Mouse (Mus musculus) urinary bladder, adult 2 months (tissue): ENCODE results near the gene Mcts1. TPM values are rescaled to one million over a fixed set of nuclear protein-coding genes. Genes with fewer than 3 reads are reported as not detected.

Source experiments
- DNase-seq: peaks from one replicate; pipeline ENCODE4 v3.0.0; 2022; ENCODE audit warnings: low spot score
- polyA plus RNA-seq: library from polyadenylated mRNA; depleted of rRNA; stranded (reverse); fragments of >200 nt; gene quantifications from 2 replicates; pipeline ENCODE4 v1.2.3, GENCODE M21; 2012; rRNA removed

Mcts1 gene
- polyA plus RNA-seq, 1 experiment: 89.4 TPM

DNA sequence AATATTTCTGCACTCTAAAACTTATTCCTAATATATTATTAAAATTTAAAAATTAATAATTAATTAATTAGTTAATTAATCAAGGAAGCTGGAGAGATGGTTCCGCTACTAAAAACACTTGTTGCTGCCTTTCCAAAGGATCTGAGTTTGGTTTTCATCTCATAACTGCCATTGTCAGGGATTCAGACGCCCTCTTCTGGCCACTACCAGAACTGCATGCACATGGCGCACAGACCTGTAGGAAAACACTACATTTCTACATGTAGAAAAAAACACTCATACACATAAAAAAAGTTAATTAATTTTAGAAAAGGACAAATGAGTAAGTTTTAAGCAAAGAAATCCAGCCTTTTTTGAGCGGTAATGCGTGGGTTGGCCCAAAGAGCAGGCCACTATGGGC, 54.3 kb downstream of the Mcts1 start:
- no peak for DNase-seq

DNA sequence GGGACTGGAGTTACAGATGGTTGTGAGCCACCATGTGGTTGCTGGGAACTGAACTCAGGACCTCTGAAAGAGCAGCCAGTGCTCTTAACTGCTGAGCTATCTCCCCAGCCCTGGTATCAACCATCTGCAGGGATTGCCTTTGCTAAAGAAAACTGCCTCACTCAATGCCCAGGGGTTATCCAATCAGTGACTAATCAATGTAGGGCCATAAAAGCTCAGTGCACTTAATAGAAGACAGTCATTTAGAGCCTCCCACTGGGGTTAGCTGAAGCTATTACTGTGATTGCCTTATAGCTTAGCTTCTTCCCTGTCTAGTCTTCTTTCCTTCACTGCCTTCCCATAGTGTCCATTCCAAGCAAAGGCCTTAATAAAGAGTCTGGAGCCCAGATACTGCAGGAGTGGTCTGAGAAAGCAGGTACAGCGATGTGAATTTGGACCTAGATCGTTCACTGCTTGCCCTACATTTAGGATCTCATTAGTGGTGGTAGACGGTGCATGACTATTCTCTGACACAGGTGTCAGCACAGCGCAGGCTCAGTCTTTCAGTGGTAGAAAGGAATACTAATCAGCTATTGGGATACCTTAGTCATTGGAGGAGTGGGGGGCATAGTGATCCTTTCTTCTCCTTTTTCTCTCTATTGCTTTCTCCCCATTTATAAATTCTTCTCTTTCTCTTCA, 56.0 kb downstream of the Mcts1 start:
- DNase-seq: no peak

Other genes with a start within 250 kb of the Mcts1 start
- gene Lamp2, start 144.1 kb upstream of the Mcts1 start, polyA plus RNA-seq: 181 and 199 TPM in 2 replicates
- 12.4 and 14.6 TPM in 2 replicates for gene Cul4b, start 24.4 kb upstream of the Mcts1 start, polyA plus RNA-seq
- gene C1galt1c1, start 34.5 kb downstream of the Mcts1 start, polyA plus RNA-seq: 33.1 and 41.3 TPM in 2 replicates
- gene 6030498E09Rik, start 172.1 kb downstream of the Mcts1 start, polyA plus RNA-seq: not detected in 2 replicates